Mouse (Mus musculus): ENCODE results near the gene Hdgf. TPM values are rescaled to one million over a fixed set of nuclear protein-coding genes. Genes with fewer than 3 reads are reported as not detected.
A peak's percentile ranks its signal among the peaks of the same experiment; 100 is the strongest.

Gene Hdgf
- total and polyA plus RNA-seq, 3 experiments = 199 to 468 (median 215) TPM

GRCm38 (mm10) chr3:87884291-87884690 lies 21.8 kb upstream of the Hdgf start:
- dilution Hi-C loops (cut with MboI; ENCODE audit: extremely low pct_ligation_motif_present, extremely low pct_unique_long_range_greater_than_20kb, low sequenced_read_pairs) = no loop called here
- Histone ChIP-seq H3K79me2 (replicated peaks; ENCODE audit: control insufficient read depth, extremely low read depth, insufficient read depth, poor library complexity, severe bottlenecking) (peaks cover 41% of the 10 kb centered on the region), H3K4me2 (ENCODE audit: insufficient read depth, low read depth, poor library complexity, severe bottlenecking) (peak overlapping the region; percentile 94), H3K4me3 (replicated peaks in 1 of 3; ENCODE audit: low read depth in 2 of 3, low read length in 2 of 3, poor library complexity in 1 of 3) (peak overlapping the region; percentile 80 to 95 (median 86)), H3K9me3 (replicated peaks; ENCODE audit: low read length) (peaks cover 5% of the 10 kb centered on the region), H3K9ac (ENCODE audit: insufficient read depth, low read depth) (peak overlapping the region; percentile 99), H3K27ac (ENCODE audit: insufficient read depth, low read depth) (no peak overlapping the region), H3K4me1 (ENCODE audit: control insufficient read depth in 1 of 2, insufficient read depth in 2 of 2) (peaks cover 10 to 26% of the 10 kb centered on the region in 2 experiments), H3K36me3 (replicated peaks in 1 of 2; ENCODE audit: control insufficient read depth in 1 of 2, insufficient read depth in 1 of 2, low read length in 1 of 2) (peaks cover 14 to 28% of the 10 kb centered on the region in 2 experiments), H3K27me3 (replicated peaks) (no peaks in the 10 kb centered on the region)
- no peak for DNase-seq (ENCODE audit: extremely low read depth)
- in situ Hi-C loops (cut with MboI; ENCODE audit: low pct_ligation_motif_present, low pct_unique_long_range_greater_than_20kb, low sequenced_read_pairs) = no loop called here
- TF ChIP-seq ZC3H11A (IDR thresholded peaks at IDR 0.05; ENCODE audit: low read depth, low read length) (no peak), SIN3A (IDR thresholded peaks at IDR 0.05; ENCODE audit: low read length) (peak; percentile 56; the same call in 1 of the 2 replicates)

GRCm38 (mm10) chr3:87884708-87885251 lies 21.3 kb upstream of the Hdgf start:
- Histone ChIP-seq H3K79me2 (replicated peaks; ENCODE audit: control insufficient read depth, extremely low read depth, insufficient read depth, poor library complexity, severe bottlenecking) (peaks cover 41% of the 10 kb centered on the region), H3K4me2 (ENCODE audit: insufficient read depth, low read depth, poor library complexity, severe bottlenecking) (peak overlapping the region; percentile 94), H3K27me3 (replicated peaks) (no peaks in the 10 kb centered on the region), H3K4me3 (replicated peaks in 1 of 3; ENCODE audit: low read depth in 2 of 3, low read length in 2 of 3, poor library complexity in 1 of 3) (peak overlapping the region; percentile 86 to 95 (median 95)), H3K36me3 (replicated peaks in 1 of 2; ENCODE audit: control insufficient read depth in 1 of 2, insufficient read depth in 1 of 2, low read length in 1 of 2) (peaks cover 13 to 26% of the 10 kb centered on the region in 2 experiments), H3K4me1 (ENCODE audit: control insufficient read depth in 1 of 2, insufficient read depth in 2 of 2) (peaks cover 10 to 26% of the 10 kb centered on the region in 2 experiments), H3K27ac (ENCODE audit: insufficient read depth, low read depth) (peak overlapping the region; percentile 72), H3K9ac (ENCODE audit: insufficient read depth, low read depth) (peak overlapping the region; percentile 99), H3K9me3 (replicated peaks; ENCODE audit: low read length) (peaks cover 5% of the 10 kb centered on the region)
- no peak for TF ChIP-seq POLR2AphosphoS2 (IDR thresholded peaks at IDR 0.05; ENCODE audit: low read depth, low read length)
- TF ChIP-seq RAD21 (IDR thresholded peaks at IDR 0.05; ENCODE audit: low read depth, low read length) = no peak
- no peak for TF ChIP-seq GABPA (IDR thresholded peaks at IDR 0.05; ENCODE audit: insufficient replicate concordance, low read depth, low read length)
- TF ChIP-seq JUND (conservative IDR thresholded peaks at IDR 0.05; ENCODE audit: low read depth, low read length) = no peak
- TF ChIP-seq MYC (IDR thresholded peaks at IDR 0.05; ENCODE audit: low read depth, low read length) = no peak
- TF ChIP-seq USF2 (conservative IDR thresholded peaks at IDR 0.05; ENCODE audit: low read depth, low read length) = no peak
- no peak for TF ChIP-seq TBP (conservative IDR thresholded peaks at IDR 0.05; ENCODE audit: low read depth, low read length)
- TF ChIP-seq HCFC1 (IDR thresholded peaks at IDR 0.05; ENCODE audit: low read depth, low read length) = no peak
- TF ChIP-seq BHLHE40 (IDR thresholded peaks at IDR 0.05; ENCODE audit: low read depth, low read length) = no peak
- no peak for TF ChIP-seq POLR2A (IDR thresholded peaks at IDR 0.05; ENCODE audit: low read depth, low read length)
- TF ChIP-seq CHD2 (IDR thresholded peaks at IDR 0.05; ENCODE audit: low read length) = no peak
- no peak for TF ChIP-seq TCF12 (IDR thresholded peaks at IDR 0.05; ENCODE audit: low read depth, low read length)
- no peak for TF ChIP-seq ZC3H11A (IDR thresholded peaks at IDR 0.05; ENCODE audit: low read depth, low read length)
- in situ Hi-C loops (cut with MboI; ENCODE audit: low pct_ligation_motif_present, low pct_unique_long_range_greater_than_20kb, low sequenced_read_pairs) (no loop called here), dilution Hi-C loops (cut with MboI; ENCODE audit: extremely low pct_ligation_motif_present, extremely low pct_unique_long_range_greater_than_20kb, low sequenced_read_pairs) (no loop called here)
- DNase-seq (ENCODE audit: extremely low read depth) = peak; percentile 38

All from CH12.LX (cell line).